Mouse (Mus musculus): ENCODE measurements at regions not wholly inside any gene's neighbourhood (a gene's known extent, or its start where the extent isn't known, plus 50 kb on each side); places are given as distances from the start of the nearest gene placed in this dataset.

DNA sequence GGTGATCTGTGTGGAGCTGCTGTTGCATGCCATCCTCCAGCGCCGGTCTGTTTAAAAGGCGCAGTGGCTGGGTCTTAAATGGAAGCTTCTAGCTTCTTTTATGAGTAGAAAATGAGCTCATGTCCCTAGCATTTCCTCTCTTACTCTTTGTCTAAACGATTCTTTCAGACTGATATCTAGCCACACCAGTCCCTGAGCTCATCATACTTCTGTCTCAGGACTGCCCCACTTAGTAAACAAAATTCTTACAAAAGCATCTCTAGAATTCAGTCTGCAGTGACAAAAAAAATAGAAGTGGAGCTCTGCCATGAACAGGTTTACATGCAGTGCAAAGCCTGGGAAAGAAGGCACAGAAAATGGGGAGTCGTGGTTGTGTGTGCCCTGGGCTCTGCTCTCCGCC lies 150.2 kb upstream of the Ccn2 start:
- peak; percentile 25 for DNase-seq

DNA sequence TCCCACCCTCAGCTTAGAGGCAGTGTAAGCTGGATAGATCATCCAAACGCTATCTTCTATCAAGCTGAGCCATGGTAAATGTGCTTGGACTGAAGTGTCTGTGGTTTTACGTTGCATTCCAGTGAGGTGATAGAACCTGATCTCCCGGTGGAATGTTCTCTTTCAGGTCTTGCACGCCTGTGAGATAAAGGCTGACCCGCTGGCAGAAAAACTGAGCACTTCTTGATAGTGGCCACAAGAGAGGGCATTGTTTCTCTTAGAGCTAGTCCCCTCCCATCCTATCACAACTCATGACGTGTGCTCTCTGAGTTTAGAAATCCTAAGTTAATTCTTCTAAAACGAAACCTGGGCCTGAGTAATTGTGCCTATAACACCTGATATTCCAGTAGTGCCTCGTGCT lies 149.1 kb upstream of the Ccn2 start:
- peak; percentile 9 for DNase-seq

DNA sequence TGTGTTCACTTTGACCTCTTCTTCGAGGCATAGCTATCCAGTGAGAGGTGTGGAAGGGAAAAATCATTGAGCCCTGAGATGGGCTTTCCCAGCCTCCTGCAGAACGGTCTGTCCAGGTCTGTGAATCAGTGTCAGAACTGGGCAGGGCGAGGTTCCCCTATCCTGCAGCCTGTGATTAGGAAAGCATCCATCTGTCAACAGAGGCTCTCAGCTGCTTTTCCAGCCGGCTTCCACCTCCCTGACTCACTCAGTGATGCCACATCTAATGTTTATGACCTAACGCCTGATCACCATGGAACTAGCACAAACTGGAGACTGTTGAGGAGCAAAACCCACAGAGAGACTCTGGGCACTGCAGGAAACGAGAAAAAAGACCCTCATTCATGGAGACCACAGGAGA lies 148.1 kb upstream of the Ccn2 start:
- DNase-seq, result peak; percentile 58

DNA sequence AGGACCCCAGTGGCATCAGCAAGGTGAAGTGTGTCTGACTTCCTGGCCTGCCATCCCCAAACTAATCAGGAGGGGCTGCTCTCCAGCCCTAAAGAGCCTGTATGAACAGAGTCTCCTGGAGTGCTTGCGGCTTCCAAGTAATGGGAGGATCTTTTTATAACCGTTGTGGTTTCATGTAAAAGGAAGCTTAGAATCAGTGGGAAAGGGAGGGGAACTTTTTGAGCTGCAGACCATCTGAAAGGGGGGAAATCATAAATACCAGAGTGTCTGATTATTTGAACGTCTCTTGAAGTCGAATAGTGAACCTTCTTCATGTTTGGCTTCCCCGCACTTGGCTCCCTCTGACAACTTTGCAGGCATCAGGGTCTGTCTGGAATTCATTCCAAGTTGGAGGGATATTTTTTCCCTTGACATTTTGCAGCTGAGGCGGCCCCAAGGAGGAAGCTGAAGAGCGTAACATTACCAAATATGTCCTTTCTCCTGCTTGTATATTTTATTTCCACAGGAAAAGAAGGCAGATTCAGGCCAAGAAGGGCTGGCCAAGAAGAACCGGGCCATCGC lies 147.2 kb upstream of the Ccn2 start:
- DNase-seq, result peak; percentile 71

DNA sequence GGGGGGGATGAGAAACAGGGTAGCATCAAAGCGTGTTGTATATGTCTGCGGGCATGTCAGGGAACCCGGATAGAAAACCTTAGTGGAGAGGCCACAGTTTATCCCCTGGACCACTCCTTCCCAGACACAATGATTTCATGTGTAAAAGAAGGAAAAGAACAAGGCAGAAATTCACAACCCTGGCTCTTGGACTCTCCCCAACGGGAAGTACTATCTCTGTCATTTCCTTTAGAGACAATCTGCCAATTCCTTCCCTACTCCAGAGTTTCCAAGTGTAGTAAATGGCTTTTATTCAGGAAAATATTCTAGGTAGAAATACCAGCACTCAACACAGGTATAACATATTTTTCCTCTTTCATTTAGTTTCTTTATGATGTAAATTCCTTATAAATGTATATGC lies 141.7 kb upstream of the Ccn2 start:
- DNase-seq, result no peak

DNA sequence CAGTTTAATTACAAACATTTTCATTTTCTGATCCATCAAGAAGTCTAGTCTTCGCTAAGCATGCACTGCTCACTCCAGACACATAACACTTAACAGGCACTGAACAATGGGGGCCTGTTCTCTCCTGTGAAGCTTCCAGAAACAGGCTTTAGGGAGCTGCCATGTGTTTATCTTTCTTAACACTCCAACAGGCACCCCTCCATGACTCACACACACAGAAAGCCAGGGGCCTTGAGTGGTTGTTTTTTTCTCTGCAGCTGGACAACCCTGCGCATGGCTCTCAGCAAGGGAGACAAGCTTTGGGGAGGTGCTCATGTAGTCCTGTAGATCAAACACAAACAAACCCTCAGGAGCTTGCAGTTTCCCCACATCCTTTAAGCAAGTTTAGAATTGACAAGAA lies 136.6 kb upstream of the Ccn2 start:
- no peak for DNase-seq

DNA sequence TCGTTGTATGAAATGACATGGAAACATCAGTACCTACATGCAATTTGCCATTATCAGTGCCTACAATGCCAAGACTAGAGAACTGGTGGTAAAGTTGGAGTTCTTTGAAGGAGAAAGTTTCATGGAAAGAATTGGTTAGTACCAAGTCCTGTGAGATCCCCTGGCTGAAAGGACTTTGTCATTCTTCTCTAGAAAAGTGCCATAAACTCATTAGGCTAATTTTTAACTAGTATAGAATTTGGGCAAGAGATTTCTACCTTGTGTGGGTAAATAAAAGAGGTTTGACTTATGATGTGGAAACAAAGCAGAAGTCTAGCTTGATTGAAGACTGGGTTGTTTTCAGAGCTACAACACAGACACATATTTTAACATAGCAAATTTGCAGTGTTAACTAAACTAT lies 131.4 kb upstream of the Ccn2 start:
- DNase-seq, result no peak

DNA sequence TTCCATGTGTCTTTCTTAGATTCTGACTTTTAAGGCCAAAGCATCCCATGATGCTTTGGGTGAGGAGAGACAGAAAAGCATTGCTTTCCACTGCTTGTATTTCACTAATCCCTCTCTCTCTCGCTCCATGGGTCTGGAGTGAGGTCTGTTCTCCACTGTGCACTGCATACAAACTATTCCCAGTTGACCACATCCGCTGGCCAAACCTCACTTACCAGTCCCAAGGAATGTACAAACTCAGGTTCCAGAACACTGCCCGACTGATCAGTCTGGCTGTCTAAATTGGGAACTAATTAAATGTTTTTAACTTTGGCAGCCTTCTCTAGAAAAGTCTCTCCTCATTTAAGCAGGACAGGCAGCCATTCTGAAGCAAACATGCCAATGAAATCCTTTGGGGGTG lies 130.9 kb upstream of the Ccn2 start:
- no peak for DNase-seq

DNA sequence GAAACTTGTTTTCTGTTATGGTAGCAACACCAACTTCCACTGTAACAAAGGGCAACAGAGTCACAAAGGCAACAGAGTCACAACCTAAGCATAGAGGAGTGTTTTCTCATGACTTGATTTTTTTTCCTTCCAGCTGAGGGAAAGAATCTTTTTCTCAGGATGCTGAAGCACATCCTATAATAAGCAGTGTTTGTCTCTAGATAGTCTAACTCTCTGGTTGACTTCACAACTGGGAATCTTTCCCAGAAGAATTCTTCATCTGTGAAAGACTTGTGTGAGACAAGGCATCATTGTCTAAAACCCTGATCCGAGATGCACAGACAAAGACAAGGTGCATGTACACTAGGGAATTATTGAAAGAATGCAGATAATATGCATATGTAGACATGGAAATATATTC lies 125.5 kb upstream of the Ccn2 start:
- no peak for DNase-seq

DNA sequence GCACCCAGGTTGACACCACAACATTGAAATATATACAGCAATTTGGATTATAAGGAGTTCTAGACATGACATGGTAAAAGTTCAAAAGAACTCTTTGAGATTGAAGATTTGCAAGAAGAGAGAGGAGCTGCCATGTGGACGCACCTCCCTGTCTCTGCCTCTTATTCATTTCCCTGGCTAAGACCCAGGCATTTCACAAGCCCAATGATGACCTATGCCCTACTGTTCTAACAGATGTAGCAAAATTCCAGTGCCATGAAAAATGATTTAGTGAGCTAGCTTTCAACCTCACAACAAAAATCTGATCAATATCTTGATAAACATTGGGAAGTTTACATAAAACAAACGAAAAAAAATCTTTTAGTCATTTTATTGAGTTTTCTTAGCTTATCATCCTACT lies 123.7 kb upstream of the Ccn2 start:
- DNase-seq, result no peak

DNA sequence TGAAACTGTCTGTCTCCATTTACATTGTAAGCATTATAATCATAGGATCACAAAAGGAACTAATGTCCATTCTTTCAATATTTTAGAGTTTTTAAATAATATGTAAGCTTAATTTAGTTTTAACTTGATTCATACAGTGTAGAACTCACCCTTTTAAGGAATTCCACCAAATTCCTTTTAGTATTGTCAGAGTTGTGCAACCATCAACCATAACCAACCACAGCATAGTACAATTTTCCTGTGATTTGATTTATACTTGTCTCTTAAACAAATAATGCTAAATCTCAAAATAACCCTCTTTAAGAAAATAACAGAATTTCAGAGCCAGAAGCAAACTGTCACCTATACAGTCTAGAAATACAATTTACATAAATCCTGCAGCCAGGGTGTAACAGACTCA lies 119.0 kb upstream of the Ccn2 start:
- DNase-seq, result no peak

DNA sequence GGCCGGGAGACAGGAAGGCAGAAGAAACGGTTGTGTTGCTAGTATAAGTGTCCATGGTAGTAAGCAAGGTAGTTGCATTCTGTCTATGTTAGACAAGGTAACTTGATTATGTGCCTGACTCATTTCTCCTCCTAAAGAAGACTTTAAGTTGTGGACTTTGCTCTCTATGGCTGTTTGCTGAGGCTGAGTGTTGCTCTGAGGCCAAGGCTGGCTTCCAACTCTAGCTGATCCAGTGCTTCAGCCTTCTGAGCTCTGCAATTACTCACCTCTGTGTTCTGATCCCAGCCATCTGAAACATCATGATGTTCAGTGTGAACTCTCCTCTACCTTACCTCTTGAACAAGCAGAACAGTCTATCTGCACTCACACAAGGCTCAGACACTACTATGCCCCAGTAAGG lies 116.7 kb upstream of the Ccn2 start:
- no peak for DNase-seq

DNA sequence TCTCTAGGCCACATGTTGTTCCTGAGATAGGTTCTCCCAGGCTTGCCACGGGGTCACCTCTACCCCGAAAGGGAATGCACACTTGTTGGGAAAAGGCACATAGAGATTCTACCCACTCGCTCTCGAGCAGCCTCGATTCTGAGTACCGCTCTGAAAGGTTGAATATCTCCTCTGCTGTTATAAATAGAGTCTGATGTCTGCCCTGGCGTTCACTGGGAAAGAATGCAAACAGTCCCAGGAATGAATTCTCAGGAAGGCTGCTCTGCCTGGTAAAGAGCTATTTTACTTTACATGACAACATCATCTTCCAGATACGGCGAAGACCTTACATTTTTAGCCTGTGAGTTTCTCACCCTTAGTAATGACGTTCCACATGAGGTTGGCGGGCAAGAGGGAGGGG lies 116.1 kb upstream of the Ccn2 start:
- DNase-seq, result no peak

DNA sequence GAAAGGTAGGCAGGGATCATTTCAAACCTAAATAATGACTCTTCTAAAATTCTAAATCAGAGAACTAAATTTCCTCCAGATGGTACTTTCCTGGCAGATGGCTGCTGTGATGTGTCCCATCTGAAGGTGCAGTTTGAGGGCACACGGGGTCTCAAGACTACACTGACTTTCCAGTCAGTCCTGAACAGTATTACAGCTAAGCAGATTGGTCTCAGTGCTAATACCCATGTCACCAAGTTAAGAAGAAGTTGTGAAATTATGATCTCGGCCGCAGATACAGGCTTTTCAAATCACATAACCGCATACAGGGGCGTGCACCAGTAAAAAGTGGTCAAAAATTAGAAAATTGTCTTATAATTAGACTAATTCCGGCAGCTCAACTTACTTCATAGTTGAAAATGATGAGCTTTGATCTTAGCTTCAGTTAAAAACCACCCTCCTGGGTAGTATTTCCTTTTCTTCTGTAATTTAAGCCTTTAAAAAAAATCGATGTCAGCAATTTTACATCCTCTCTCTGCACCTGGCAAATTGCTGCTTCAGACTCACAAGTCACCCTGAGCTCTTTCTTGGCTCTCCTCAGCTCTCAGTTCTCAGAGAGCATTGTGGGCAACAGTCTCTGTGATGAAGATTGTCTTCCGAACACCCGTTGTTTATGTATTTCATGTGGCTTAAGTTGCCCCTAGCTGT lies 113.2 kb upstream of the Ccn2 start:
- DNase-seq, result no peak

DNA sequence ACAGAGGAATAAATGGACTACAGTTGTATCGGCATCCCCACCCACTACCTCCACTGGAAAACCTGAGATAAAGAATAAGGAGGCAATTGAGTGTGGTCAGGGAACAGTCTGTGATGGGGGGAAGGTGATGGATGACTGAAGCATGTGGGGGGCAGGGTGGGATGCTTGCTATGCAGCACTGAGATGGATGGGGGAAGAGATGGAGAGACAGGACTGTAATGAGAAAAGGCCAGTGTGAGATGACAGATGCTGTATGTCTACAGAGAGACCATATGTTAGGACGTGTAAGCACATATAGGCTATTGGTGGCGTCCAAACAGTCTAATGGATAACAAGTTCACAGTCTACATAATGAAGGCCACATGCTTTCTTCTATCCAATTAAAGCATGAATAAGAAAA lies 112.2 kb upstream of the Ccn2 start:
- DNase-seq, result no peak

DNA sequence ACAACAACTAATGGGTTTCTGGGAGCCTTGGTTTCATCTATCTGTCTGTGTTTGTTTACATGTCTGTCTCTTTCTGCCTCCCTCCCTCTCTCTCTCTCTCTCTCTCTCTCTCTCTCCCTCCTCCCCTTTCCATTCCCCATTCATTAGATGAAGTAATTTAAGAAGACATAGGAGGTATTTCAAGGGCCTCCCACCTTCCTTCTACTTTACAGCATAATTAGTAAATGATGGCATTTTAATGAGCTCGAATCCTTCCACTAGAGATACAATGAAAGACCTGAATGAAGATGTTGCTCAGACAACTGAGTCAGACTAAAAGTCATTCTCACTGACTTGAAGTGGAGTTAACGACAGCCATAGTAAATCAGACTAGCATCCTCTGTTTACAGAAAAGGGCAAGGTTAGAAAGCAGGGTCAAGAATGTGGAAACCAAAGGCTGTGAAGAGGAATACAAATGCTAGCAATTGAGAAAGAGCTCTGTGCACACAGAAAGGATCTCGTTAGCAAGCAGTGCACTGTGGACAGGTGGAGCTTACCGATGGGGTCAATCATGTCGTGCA lies 111.1 kb upstream of the Ccn2 start:
- DNase-seq, result no peak

DNA sequence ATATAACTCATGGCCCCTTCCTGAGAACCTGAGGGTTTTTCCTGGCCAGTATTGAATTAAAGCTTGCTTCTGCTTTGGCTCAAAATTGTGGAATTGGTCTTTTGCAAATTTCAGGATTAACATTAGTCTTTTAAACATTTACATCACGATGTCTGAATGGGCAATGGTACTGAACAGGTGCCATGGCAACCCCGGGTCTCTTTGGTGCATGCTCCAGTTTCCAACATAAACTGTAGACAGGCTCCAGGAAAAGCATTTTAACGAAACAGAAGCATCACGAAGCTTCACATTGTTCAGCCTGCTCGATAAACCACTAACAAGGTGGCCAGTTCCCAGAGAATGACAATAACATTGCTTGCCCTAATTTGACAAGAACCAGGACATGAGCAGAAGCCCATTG lies 109.8 kb upstream of the Ccn2 start:
- DNase-seq, result no peak

DNA sequence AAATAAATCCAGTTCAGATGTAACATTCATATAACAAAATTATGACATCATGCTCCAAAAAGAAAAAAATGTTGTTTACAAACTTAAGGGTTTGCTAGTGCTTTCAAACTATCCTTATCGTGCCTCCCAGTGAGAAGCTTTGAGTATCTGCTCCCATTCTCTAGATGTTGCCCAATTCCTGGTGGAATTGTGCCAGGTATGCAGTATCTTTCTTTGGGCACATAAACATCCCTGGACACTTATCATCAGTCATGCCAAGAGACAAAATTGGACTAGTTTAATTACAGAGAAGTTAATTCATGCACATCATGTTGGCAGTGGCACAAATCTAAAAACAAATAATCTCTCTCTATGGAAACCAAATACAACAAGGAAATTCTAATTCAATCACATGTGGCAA lies 109.0 kb upstream of the Ccn2 start:
- peak; percentile 29 for DNase-seq

DNA sequence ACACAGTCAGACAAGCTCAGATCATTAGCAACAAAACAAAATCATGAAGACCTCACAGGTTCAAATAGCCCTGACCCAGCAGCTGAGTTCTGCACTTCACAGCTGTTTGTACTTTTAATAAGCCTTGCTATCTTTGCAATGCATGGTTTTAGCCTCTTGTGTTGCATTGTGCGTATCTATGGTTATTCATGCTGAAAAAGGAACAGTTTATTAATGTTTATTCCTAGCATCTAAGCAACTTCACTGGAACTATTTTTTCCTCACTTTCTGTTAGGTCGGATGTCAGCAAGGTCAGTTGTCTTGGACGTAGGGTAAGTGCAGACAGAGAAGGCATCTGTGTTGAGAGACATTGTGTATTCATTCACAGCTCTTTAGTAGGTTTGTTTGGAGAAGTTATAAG lies 107.3 kb upstream of the Ccn2 start:
- DNase-seq, result no peak

DNA sequence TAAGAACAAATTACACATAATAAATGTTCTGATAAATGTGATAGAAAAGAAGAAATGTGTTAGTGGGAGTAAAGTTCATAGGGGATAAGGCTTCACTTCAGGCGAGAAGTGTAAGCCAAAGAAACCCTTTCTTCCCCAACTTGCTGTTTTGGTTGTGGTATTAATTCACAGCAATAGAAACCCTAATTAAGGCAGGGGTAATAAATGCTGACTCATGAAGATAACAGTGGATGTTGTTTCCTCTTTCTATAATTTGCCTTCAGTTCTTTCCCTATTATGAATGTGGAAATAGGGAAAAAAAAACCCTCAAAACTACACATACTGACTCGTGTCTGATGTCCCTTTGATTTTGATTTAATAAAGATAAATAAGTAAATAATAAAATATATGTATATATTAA lies 104.8 kb upstream of the Ccn2 start:
- no peak for DNase-seq

DNA sequence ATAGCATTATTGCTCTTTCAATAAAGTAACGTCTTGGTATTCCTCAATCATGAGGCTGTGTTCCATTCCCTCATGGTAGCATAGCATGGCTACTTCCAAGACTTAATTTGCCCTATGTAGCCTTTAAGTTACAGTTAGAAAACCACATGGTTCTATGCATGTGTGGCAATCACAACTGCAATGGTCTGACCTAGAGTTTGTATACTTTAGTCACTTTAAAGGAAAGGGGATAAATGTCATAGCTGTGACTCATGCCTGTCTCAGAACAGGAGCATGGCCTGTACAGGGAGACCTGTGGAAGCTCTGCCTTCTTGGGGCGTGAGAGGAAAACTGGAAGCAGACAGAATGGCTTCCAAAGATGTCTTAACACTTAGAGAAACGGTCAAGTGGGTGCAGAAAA lies 103.4 kb upstream of the Ccn2 start:
- no peak for DNase-seq

DNA sequence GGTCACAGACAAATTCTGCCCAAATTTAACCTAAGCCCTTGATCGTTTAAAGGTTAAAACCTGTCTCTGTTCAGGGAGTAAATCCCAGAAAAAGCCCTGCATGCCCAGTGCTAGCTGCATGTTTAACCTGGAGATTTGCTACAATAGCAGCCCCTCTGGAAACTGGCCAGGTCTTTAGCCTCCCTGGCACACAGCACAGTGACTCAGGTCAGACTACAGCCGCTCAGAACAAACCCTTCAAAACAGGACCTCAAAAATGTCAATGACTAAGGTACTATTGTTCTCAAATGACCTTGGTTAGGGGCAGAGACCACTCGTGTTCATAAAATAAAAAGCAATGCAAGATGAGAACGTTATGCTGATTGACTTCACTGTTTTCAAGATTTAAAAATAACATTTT lies 101.8 kb upstream of the Ccn2 start:
- DNase-seq, result peak; percentile 69

DNA sequence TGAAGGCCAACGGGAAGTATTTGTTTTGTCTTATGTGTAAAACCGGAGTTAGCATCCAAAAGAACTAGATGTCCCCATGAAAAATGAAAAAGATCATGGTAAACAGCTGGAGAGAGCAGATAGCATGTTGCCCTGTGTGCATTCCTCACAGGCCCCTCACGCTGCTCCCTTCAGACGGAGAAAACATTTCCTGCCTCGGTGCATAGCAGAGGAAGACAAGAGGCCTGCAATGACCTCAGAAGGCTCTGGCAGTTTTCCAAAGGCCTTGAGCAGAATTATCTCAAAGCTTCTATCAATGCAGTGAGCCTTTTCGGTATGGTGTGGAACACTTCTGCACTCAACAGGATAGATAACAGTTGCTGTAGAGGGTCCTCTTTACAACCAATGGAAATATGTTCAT lies 101.3 kb upstream of the Ccn2 start:
- DNase-seq, result peak; percentile 79

DNA sequence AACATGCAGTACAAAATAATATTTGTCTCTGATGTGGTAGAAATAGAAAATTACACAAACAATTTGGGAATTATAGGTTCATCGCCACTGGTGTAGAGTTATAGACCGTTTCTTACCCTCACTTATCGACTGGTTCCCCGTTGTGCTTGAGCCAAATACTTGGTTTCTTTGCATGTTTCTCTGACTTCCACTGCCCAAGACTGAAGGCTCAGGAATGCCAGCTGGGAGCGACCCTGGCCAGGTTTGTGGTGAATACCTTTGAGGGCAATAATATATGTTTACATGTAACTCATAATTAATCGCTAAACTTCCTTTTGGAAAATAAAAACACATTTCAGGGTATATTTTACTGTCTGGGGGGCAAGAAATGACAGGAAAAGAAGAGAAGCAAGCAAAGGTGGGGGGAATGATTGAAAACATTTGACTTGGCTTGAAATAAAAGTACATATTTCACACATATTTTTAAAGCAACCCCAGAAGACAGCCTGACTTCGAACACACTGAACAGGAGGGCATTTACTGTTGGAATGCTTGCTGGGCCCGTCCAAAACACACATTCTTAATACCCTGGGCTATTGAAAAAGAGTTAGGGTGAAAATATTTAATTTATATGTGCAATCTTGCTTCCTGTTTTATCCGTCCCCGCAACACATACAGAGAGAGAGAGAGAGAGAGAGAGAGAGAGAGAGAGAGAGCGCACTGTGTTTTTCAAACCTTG lies 75.3 kb upstream of the Ccn2 start:
- no peak for DNase-seq

Measured in lung, postnatal 10 days (tissue).